Mouse (Mus musculus) liver, adult 2 months (tissue): ENCODE results near the gene Gm28043. TPM values are rescaled to one million over a fixed set of nuclear protein-coding genes. Genes with fewer than 3 reads are reported as not detected.
"Not testable (repeated sequence)": the region's sequence is repeated elsewhere in the genome, so short reads cannot be mapped to it uniquely, and the experiment has no call there.

Source experiments
- DNase-seq: peaks from one replicate; pipeline ENCODE4 v3.0.0-alpha.2; 2011; ENCODE audit warnings: low read depth, low spot score; ENCODE audit errors: extremely low read depth
- H3K27ac ChIP-seq: fragments of 200-500 bp; replicated peaks from 2 replicates; pipeline ENCODE4 v1.5.1; 2012; ENCODE audit warnings: low read depth, mild to moderate bottlenecking, control low read depth, inconsistent platforms, low read length; ENCODE audit not compliant: insufficient read depth
- H3K27me3 ChIP-seq: fragments of 200-500 bp; 2 replicates; pipeline ENCODE4 v1.6.1; 2012; ENCODE audit warnings: mild to moderate bottlenecking, moderate library complexity, low read length, inconsistent platforms; ENCODE audit not compliant: control insufficient read depth, insufficient read depth
- H3K36me3 ChIP-seq: fragments of 200-500 bp; 2 replicates; pipeline ENCODE4 v1.6.1; 2012; ENCODE audit warnings: low read length, inconsistent platforms; ENCODE audit not compliant: control insufficient read depth, insufficient read depth
- H3K4me1 ChIP-seq: fragments of 200-500 bp; 2 replicates; pipeline ENCODE4 v1.6.1; 2011; ENCODE audit warnings: low read length; ENCODE audit not compliant: control insufficient read depth, insufficient read depth
- H3K4me3 ChIP-seq: fragments of 200-500 bp; 2 replicates; pipeline ENCODE4 v1.5.1; 2011; ENCODE audit warnings: low read depth, mild to moderate bottlenecking, control low read depth, low read length, moderate library complexity; ENCODE audit not compliant: insufficient read depth
- H3K79me2 ChIP-seq: fragments of 200-500 bp; 2 replicates; pipeline ENCODE4 v1.6.1; 2012; ENCODE audit warnings: inconsistent platforms, mild to moderate bottlenecking, low read length, moderate library complexity; ENCODE audit not compliant: control insufficient read depth, insufficient read depth
- H3K9ac ChIP-seq: fragments of 200-500 bp; 2 replicates; pipeline ENCODE4 v1.6.1; 2012; ENCODE audit warnings: low read depth, mild to moderate bottlenecking, control low read depth, inconsistent platforms, low read length
- CTCF ChIP-seq: fragments of 200-500 bp; IDR thresholded peaks from 2 replicates; pipeline ENCODE4 v1.5.1; 2011; ENCODE audit warnings: low read depth, low read length, control low read depth
- POLR2A ChIP-seq: fragments of 200-500 bp; IDR thresholded peaks from 2 replicates; pipeline ENCODE4 v1.6.1; 2011; ENCODE audit warnings: low read length, control low read depth; ENCODE audit not compliant: insufficient read depth; ENCODE audit errors: extremely low read depth
- WGBS: fragments of 180-500 bp; shearing (Covaris S2); methylation state at CpG from one replicate; pipeline ENCODE4 v1.1.7; 2018; 5-methylcytosine and 5-hydroxymethylcytosine counted together
- polyA plus RNA-seq: library from polyadenylated mRNA; depleted of rRNA; stranded (reverse); fragments of >200 nt; gene quantifications from 2 replicates; pipeline ENCODE4 v1.2.3, GENCODE M21; 2012
- total RNA-seq: library from RNA; depleted of rRNA; stranded (reverse); fragments of >200 nt; gene quantifications from 2 replicates; pipeline ENCODE4 v1.2.3, GENCODE M21; 2014

The Gm28043 gene
- total and polyA plus RNA-seq, 2 experiments, result 0.60 to 1.9 TPM

GRCm38 (mm10) chr17:29595891-29596770 lies 18.5 kb upstream of the Gm28043 start:
- DNase-seq, result no peak
- TF ChIP-seq POLR2A (no peak), CTCF (no peak)
- WGBS, result 88% methylated on average over 15 of the region's 15 CpGs
- Histone ChIP-seq H3K4me1 (no peaks in the 10 kb centered on the region), H3K27ac (no peak overlapping the region), H3K9ac (no peak overlapping the region), H3K36me3 (peaks cover 1% of the 10 kb centered on the region; the same call in 1 of the 2 replicates), H3K79me2 (no peaks in the 10 kb centered on the region), H3K27me3 (no peaks in the 10 kb centered on the region), H3K4me3 (no peak overlapping the region)

- Histone ChIP-seq H3K4me1 (no peaks in the 10 kb centered on the region), H3K4me3 (no peak overlapping the region), H3K36me3 (peaks cover 1% of the 10 kb centered on the region; the same call in 1 of the 2 replicates), H3K79me2 (no peaks in the 10 kb centered on the region), H3K9ac (no peak overlapping the region), H3K27me3 (no peaks in the 10 kb centered on the region), H3K27ac (no peak overlapping the region)
- DNase-seq, result no peak
- TF ChIP-seq POLR2A (no peak), CTCF (no peak)
- 96% methylated on average over 13 of the region's 13 CpGs for WGBS
Observed at GRCm38 (mm10) chr17:29596771-29597132, 17.9 kb upstream of the Gm28043 start.

- Histone ChIP-seq H3K79me2 (no peaks in the 10 kb centered on the region), H3K27me3 (no peaks in the 10 kb centered on the region), H3K9ac (no peak overlapping the region), H3K36me3 (peaks cover 1% of the 10 kb centered on the region; the same call in 1 of the 2 replicates), H3K27ac (no peak overlapping the region), H3K4me3 (no peak overlapping the region), H3K4me1 (no peaks in the 10 kb centered on the region)
- TF ChIP-seq POLR2A (no peak), CTCF (no peak)
- 95% methylated on average over 14 of the region's 14 CpGs for WGBS
- no peak for DNase-seq
Observed at GRCm38 (mm10) chr17:29599051-29599450, 15.6 kb upstream of the Gm28043 start.

GRCm38 (mm10) chr17:29599537-29599936 lies 15.1 kb upstream of the Gm28043 start:
- Histone ChIP-seq H3K27me3 (no peaks in the 10 kb centered on the region), H3K9ac (no peak overlapping the region), H3K36me3 (peaks cover 1% of the 10 kb centered on the region; the same call in 1 of the 2 replicates), H3K27ac (no peak overlapping the region), H3K4me3 (no peak overlapping the region), H3K4me1 (no peaks in the 10 kb centered on the region), H3K79me2 (no peaks in the 10 kb centered on the region)
- no peak for TF ChIP-seq POLR2A
- no peak for TF ChIP-seq CTCF
- WGBS, result 71% methylated on average over 8 of the region's 8 CpGs
- peak; percentile 43 for DNase-seq

GRCm38 (mm10) chr17:29601391-29601790 lies 13.3 kb upstream of the Gm28043 start:
- Histone ChIP-seq H3K4me3 (no peak overlapping the region), H3K9ac (no peak overlapping the region), H3K36me3 (no peaks in the 10 kb centered on the region), H3K27me3 (no peaks in the 10 kb centered on the region), H3K27ac (no peak overlapping the region), H3K4me1 (no peaks in the 10 kb centered on the region), H3K79me2 (no peaks in the 10 kb centered on the region)
- peak; percentile 10 for DNase-seq
- WGBS, result 60% methylated on average over 4 of the region's 4 CpGs
- no peak for TF ChIP-seq POLR2A
- TF ChIP-seq CTCF, result no peak

- H3K27ac ChIP-seq, result no peak overlapping the region
- H3K4me1 ChIP-seq, result no peaks in the 10 kb centered on the region
- no peaks in the 10 kb centered on the region for H3K27me3 ChIP-seq
- no peaks in the 10 kb centered on the region for H3K79me2 ChIP-seq
- DNase-seq, result peak; percentile 20
- H3K9ac ChIP-seq, result no peak overlapping the region
- TF ChIP-seq POLR2A, result no peak
- peak; percentile 91 for TF ChIP-seq CTCF
- H3K36me3 ChIP-seq, result no peaks in the 10 kb centered on the region
- WGBS, result 11% methylated on average over 6 of the region's 6 CpGs
- H3K4me3 ChIP-seq, result no peak overlapping the region
Observed at GRCm38 (mm10) chr17:29603283-29603682, 11.4 kb upstream of the Gm28043 start.

GRCm38 (mm10) chr17:29613453-29613852 lies 1.2 kb upstream of the Gm28043 start:
- 88% methylated on average over 5 of the region's 5 CpGs for WGBS
- peaks cover 19% of the 10 kb centered on the region; the same call in 1 of the 2 replicates for H3K79me2 ChIP-seq
- not testable (repeated sequence) for H3K27ac ChIP-seq, H3K36me3 ChIP-seq, H3K4me1 ChIP-seq, H3K27me3 ChIP-seq, H3K4me3 ChIP-seq, DNase-seq, H3K9ac ChIP-seq
